Mouse (Mus musculus): ENCODE measurements around the gene Rnf220.
A peak's percentile ranks its signal among the peaks of the same experiment; 100 is the strongest.

The Rnf220 gene

GRCm38 (mm10) chr4:117302027-117302806 lies 194.6 kb downstream of the Rnf220 start:
- no peak for ATAC-seq (ENCODE audit: low TSS enrichment)

- ATAC-seq (ENCODE audit: low TSS enrichment), result no peak
Observed at GRCm38 (mm10) chr4:117299921-117300320, 196.9 kb downstream of the Rnf220 start.

- ATAC-seq (ENCODE audit: low TSS enrichment), result no peak
Observed at GRCm38 (mm10) chr4:117297819-117298218, 199.0 kb downstream of the Rnf220 start.

- ATAC-seq (ENCODE audit: low TSS enrichment), result no peak
Observed at GRCm38 (mm10) chr4:117296849-117297593, 199.8 kb downstream of the Rnf220 start.

GRCm38 (mm10) chr4:117291696-117292095 lies 205.2 kb downstream of the Rnf220 start:
- no peak for ATAC-seq (ENCODE audit: low TSS enrichment)

GRCm38 (mm10) chr4:117288927-117289801 lies 207.7 kb downstream of the Rnf220 start:
- peak; percentile 51 for ATAC-seq (ENCODE audit: low TSS enrichment)

GRCm38 (mm10) chr4:117288277-117288926 lies 208.4 kb downstream of the Rnf220 start:
- ATAC-seq (ENCODE audit: low TSS enrichment), result peak; percentile 17

GRCm38 (mm10) chr4:117284363-117284762 lies 212.5 kb downstream of the Rnf220 start:
- ATAC-seq (ENCODE audit: low TSS enrichment), result no peak

GRCm38 (mm10) chr4:117283271-117284191 lies 213.3 kb downstream of the Rnf220 start:
- ATAC-seq (ENCODE audit: low TSS enrichment), result no peak

- no peak for ATAC-seq (ENCODE audit: low TSS enrichment)
Observed at GRCm38 (mm10) chr4:117281090-117281845, 215.6 kb downstream of the Rnf220 start.

- no peak for ATAC-seq (ENCODE audit: low TSS enrichment)
Observed at GRCm38 (mm10) chr4:117280397-117280930, 216.4 kb downstream of the Rnf220 start.

GRCm38 (mm10) chr4:117279253-117279642 lies 217.6 kb downstream of the Rnf220 start:
- no peak for ATAC-seq (ENCODE audit: low TSS enrichment)

- no peak for ATAC-seq (ENCODE audit: low TSS enrichment)
Observed at GRCm38 (mm10) chr4:117278381-117279252, 218.2 kb downstream of the Rnf220 start.

GRCm38 (mm10) chr4:117277687-117278086 lies 219.2 kb downstream of the Rnf220 start:
- ATAC-seq (ENCODE audit: low TSS enrichment), result no peak

GRCm38 (mm10) chr4:117277021-117277420 lies 219.8 kb downstream of the Rnf220 start:
- ATAC-seq (ENCODE audit: low TSS enrichment), result peak; percentile 41; the same call in 1 of the 2 replicates

- ATAC-seq (ENCODE audit: low TSS enrichment), result no peak
Observed at GRCm38 (mm10) chr4:117276281-117276711, 220.6 kb downstream of the Rnf220 start.

- ATAC-seq (ENCODE audit: low TSS enrichment), result no peak
Observed at GRCm38 (mm10) chr4:117274720-117275119, 222.1 kb downstream of the Rnf220 start.

GRCm38 (mm10) chr4:117272459-117272858 lies 224.4 kb downstream of the Rnf220 start:
- no peak for ATAC-seq (ENCODE audit: low TSS enrichment)
